Mouse (Mus musculus): ENCODE measurements around the gene Mtnr1a.

GRCm38 (mm10) chr8:45028081-45028497 lies 40.8 kb upstream of the Mtnr1a start:
- TF ChIP-seq CTCF (IDR thresholded peaks at IDR 0.05; ENCODE audit: insufficient read depth, low read length) (no peak), POLR2A (IDR thresholded peaks at IDR 0.05; ENCODE audit: borderline replicate concordance, extremely low read depth, low read depth, low read length) (no peak)

All from lung, adult 2 months (tissue).